Mouse (Mus musculus): Measurements from ENCODE around the gene Gm3417.
"Not testable (repeated sequence)": the region's sequence is repeated elsewhere in the genome, so short reads cannot be mapped to it uniquely, and the experiment has no call there.

GRCm38 (mm10) chr17:14960951-14961556 is 17.5 kb downstream of the Gm3417 start, which contains the start of gene Phf10:
- not testable (repeated sequence) for TF ChIP-seq CTCF (IDR thresholded peaks at IDR 0.05); POLR2A (IDR thresholded peaks at IDR 0.05; ENCODE audit: insufficient read depth, low read depth, low read length); EP300 (IDR thresholded peaks at IDR 0.05; ENCODE audit: insufficient read depth, low read depth, low read length)

Data from heart, adult 2 months (tissue).